Comparison of ENCODE assay signal across 30 mouse cellular contexts in the genomic region with DNA sequence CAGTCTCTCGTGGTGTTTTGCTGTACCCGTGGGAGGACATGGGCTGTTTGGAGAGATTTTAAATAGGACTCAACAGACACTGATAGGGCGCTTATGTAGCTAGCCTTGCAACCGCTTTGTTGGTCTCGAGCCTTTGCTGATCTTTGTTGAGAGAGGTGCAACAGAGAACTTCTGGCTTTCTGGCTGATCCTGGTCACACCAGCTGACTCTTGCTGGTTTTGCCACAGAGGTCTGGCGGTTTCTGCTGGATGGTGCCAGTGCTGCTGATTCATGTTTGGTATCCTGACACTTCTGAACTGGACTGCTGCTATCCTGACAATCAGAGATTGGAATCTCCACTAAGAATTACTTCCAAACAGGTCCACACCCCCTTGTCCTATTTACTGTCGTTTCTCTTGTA.
DNase-seq lines count a peak whose midpoint lies in the region; ATAC-seq and TF ChIP-seq lines count a peak whose summit lies in the region.
"Had no signal": no experiment of that assay in that cellular context is flagged by ENCODE, and none has a peak within 500 bp of the region (broad histone marks: within the 10 kb centered on the region; RNA-seq: fewer than 3 reads in every experiment).

No protein-coding gene starts in this region.

- DNase-seq in liver, adult 2 months (ENCODE audit: extremely low read depth, low read depth, low spot score) = peak; percentile 11
- no peak for DNase-seq in liver, postnatal 0 days
- no peak for DNase-seq in stomach, postnatal 0 days (ENCODE audit: low spot score)
- DNase-seq in ZHBTc4 (ENCODE audit: low read depth, low spot score) = peak; percentile 11
- DNase-seq in cerebellum, postnatal 36 days = no peak
- DNase-seq: adrenal gland, adult 2 months; adrenal gland, postnatal 14 days; cerebellum, adult 11 months; cerebellum, adult 2 months; cerebellum, adult 9-11 months; cerebellum, postnatal 25 days; embryo, embryonic 11 days; forebrain, postnatal 0 days; gastrocnemius, postnatal 25 days; heart, adult 18-20 months; heart, postnatal 10 days; heart, postnatal 36 days had no signal

- 80% methylated on average over 7 of the region's 7 CpGs for WGBS in liver, adult 2 months
- WGBS in liver, postnatal 0 days (ENCODE audit: insufficient replicate concordance) = 70% methylated on average over 7 of the region's 7 CpGs
- WGBS in stomach, embryonic 16.5 days = 69% methylated on average over 7 of the region's 7 CpGs
- 70% methylated on average over 7 of the region's 7 CpGs for WGBS in stomach, postnatal 0 days

- H3K27ac ChIP-seq in liver, adult 2 months (replicated peaks; ENCODE audit: insufficient read depth, low read depth, low read length) = no peak overlapping the region
- H3K27ac ChIP-seq in liver, postnatal 0 days (ENCODE audit: low read depth) = no peak overlapping the region
- peak overlapping the region; percentile 22; the same call in 1 of the 2 replicates for H3K27ac ChIP-seq in stomach, embryonic 16.5 days (ENCODE audit: low read length)
- H3K27ac ChIP-seq in stomach, postnatal 0 days (replicated peaks) = no peak overlapping the region
- H3K27ac ChIP-seq: embryonic facial prominence, embryonic 10.5 days; embryonic facial prominence, embryonic 13.5 days; forebrain, embryonic 13.5 days; heart, embryonic 15.5 days; hindbrain, embryonic 10.5 days; hindbrain, embryonic 13.5 days; hindbrain, postnatal 0 days had no signal

- no peak overlapping the region for H3K9ac ChIP-seq in liver, adult 2 months (ENCODE audit: low read depth, low read length)
- H3K9ac ChIP-seq in liver, postnatal 0 days (replicated peaks) = no peak overlapping the region
- no peak overlapping the region for H3K9ac ChIP-seq in stomach, embryonic 16.5 days (ENCODE audit: low read length)
- no peak overlapping the region for H3K9ac ChIP-seq in stomach, postnatal 0 days (ENCODE audit: low read length)
- H3K9ac ChIP-seq: embryonic facial prominence, embryonic 13.5 days; forebrain, embryonic 13.5 days; forebrain, postnatal 0 days; heart, embryonic 12.5 days; heart, embryonic 15.5 days; hindbrain, embryonic 13.5 days had no signal

- H3K9me3 ChIP-seq in liver, postnatal 0 days (ENCODE audit: low read length) = no peaks in the 10 kb centered on the region
- 0 out of 2 replicates have a peak, but pooled peaks cover 3% of the 10 kb centered on the region for H3K9me3 ChIP-seq in stomach, embryonic 16.5 days (replicated peaks; ENCODE audit: control insufficient read depth, low read length)
- no peaks in the 10 kb centered on the region for H3K9me3 ChIP-seq in stomach, postnatal 0 days (ENCODE audit: control insufficient read depth, low read length)
- H3K9me3 ChIP-seq: embryonic facial prominence, embryonic 10.5 days; embryonic facial prominence, embryonic 13.5 days; forebrain, embryonic 13.5 days; heart, embryonic 15.5 days; hindbrain, embryonic 13.5 days had no signal

- TF ChIP-seq CTCF in liver, adult 2 months (IDR thresholded peaks at IDR 0.05; ENCODE audit: low read depth, low read length) = no peak
- no peak for TF ChIP-seq CTCF in liver, postnatal 0 days (IDR thresholded peaks at IDR 0.05; ENCODE audit: low read depth)
- no peak for TF ChIP-seq CTCF in stomach, postnatal 0 days (IDR thresholded peaks at IDR 0.05; ENCODE audit: low read depth)

- no peak overlapping the region for H3K4me2 ChIP-seq in liver, postnatal 0 days (ENCODE audit: low read depth, low read length)
- no peak overlapping the region for H3K4me2 ChIP-seq in stomach, embryonic 16.5 days (ENCODE audit: low read depth, low read length)
- H3K4me2 ChIP-seq in stomach, postnatal 0 days (replicated peaks; ENCODE audit: low read depth) = no peak overlapping the region
- H3K4me2 ChIP-seq: embryonic facial prominence, embryonic 13.5 days; forebrain, embryonic 13.5 days; heart, embryonic 12.5 days; heart, embryonic 15.5 days; hindbrain, embryonic 13.5 days had no signal

- no peak for TF ChIP-seq EP300 in liver, postnatal 0 days (IDR thresholded peaks at IDR 0.05; ENCODE audit: low read depth)
- TF ChIP-seq EP300 in stomach, postnatal 0 days (optimal IDR thresholded peaks at IDR 0.05) = no peak

- TF ChIP-seq POLR2A in liver, adult 2 months (IDR thresholded peaks at IDR 0.05; ENCODE audit: extremely low read depth, insufficient read depth, low read length) = no peak

- ATAC-seq in liver, postnatal 0 days = no peak
- no peak for ATAC-seq in stomach, embryonic 16.5 days (ENCODE audit: insufficient read depth, low FRiP score)
- ATAC-seq in stomach, postnatal 0 days (ENCODE audit: low FRiP score, low TSS enrichment) = no peak
- ATAC-seq: forebrain, embryonic 13.5 days; forebrain, postnatal 0 days; hindbrain, postnatal 0 days; inflammation-experienced regulatory T-cells, adult 6 months; intestine, embryonic 16.5 days; Patski had no signal

- no peaks in the 10 kb centered on the region for H3K36me3 ChIP-seq in liver, adult 2 months (ENCODE audit: control insufficient read depth, insufficient read depth, low read length)
- no peaks in the 10 kb centered on the region for H3K36me3 ChIP-seq in liver, postnatal 0 days (replicated peaks; ENCODE audit: insufficient read depth, low read length)
- no peaks in the 10 kb centered on the region for H3K36me3 ChIP-seq in stomach, embryonic 16.5 days (ENCODE audit: control insufficient read depth, insufficient read depth, low read length)
- H3K36me3 ChIP-seq in stomach, postnatal 0 days (ENCODE audit: control insufficient read depth, insufficient read depth, low read length) = no peaks in the 10 kb centered on the region
- H3K36me3 ChIP-seq: embryonic facial prominence, embryonic 10.5 days; embryonic facial prominence, embryonic 13.5 days; heart, embryonic 12.5 days; heart, embryonic 15.5 days; hindbrain, embryonic 10.5 days; hindbrain, embryonic 13.5 days had no signal

- no peaks in the 10 kb centered on the region for H3K27me3 ChIP-seq in liver, adult 2 months (ENCODE audit: control insufficient read depth, insufficient read depth, low read length)
- no peaks in the 10 kb centered on the region for H3K27me3 ChIP-seq in liver, postnatal 0 days (ENCODE audit: insufficient read depth, low read length)
- H3K27me3 ChIP-seq in stomach, embryonic 16.5 days (ENCODE audit: control insufficient read depth, insufficient read depth, low read length) = no peaks in the 10 kb centered on the region
- H3K27me3 ChIP-seq in stomach, postnatal 0 days (ENCODE audit: control insufficient read depth, insufficient read depth, low read length) = no peaks in the 10 kb centered on the region
- H3K27me3 ChIP-seq: embryonic facial prominence, embryonic 13.5 days; forebrain, embryonic 13.5 days; heart, embryonic 12.5 days; heart, embryonic 15.5 days; hindbrain, embryonic 13.5 days; Patski had no signal

- H3K4me1 ChIP-seq in liver, adult 2 months (ENCODE audit: control insufficient read depth, insufficient read depth, low read length) = no peaks in the 10 kb centered on the region
- H3K4me1 ChIP-seq in liver, postnatal 0 days (ENCODE audit: insufficient read depth) = no peaks in the 10 kb centered on the region
- no peaks in the 10 kb centered on the region; the same call in 1 of the 2 replicates for H3K4me1 ChIP-seq in stomach, embryonic 16.5 days (ENCODE audit: control insufficient read depth, insufficient read depth, low read length)
- H3K4me1 ChIP-seq in stomach, postnatal 0 days (replicated peaks; ENCODE audit: control insufficient read depth, insufficient read depth) = no peaks in the 10 kb centered on the region
- H3K4me1 ChIP-seq: embryonic facial prominence, embryonic 10.5 days; embryonic facial prominence, embryonic 13.5 days; heart, embryonic 12.5 days; hindbrain, embryonic 10.5 days; hindbrain, embryonic 13.5 days had no signal

- no peaks in the 10 kb centered on the region for H3K79me2 ChIP-seq in liver, adult 2 months (ENCODE audit: control insufficient read depth, insufficient read depth, low read length)

- no peak overlapping the region for H3K4me3 ChIP-seq in liver, adult 2 months (ENCODE audit: insufficient read depth, low read depth, low read length)
- no peak overlapping the region for H3K4me3 ChIP-seq in liver, postnatal 0 days (ENCODE audit: low read depth, low read length)
- no peak overlapping the region for H3K4me3 ChIP-seq in stomach, embryonic 16.5 days (replicated peaks; ENCODE audit: low read length)
- no peak overlapping the region for H3K4me3 ChIP-seq in stomach, postnatal 0 days (ENCODE audit: low read depth, low read length)
- H3K4me3 ChIP-seq: embryonic facial prominence, embryonic 10.5 days; embryonic facial prominence, embryonic 13.5 days; erythroblast, embryonic 14.5 days; forebrain, embryonic 13.5 days; heart, embryonic 12.5 days; heart, embryonic 15.5 days; hindbrain, embryonic 10.5 days; hindbrain, embryonic 13.5 days had no signal

Comparison
In these comparisons a context has a peak if more than half of its experiments do, and no peak if none do; other contexts are left out.
1. DNase-seq: peak in liver, adult 2 months (single experiment) and ZHBTc4 (single experiment); none in liver, postnatal 0 days (single experiment), stomach, postnatal 0 days (single experiment) and cerebellum, postnatal 36 days (0 of 2).